Mouse (Mus musculus) left cerebral cortex, postnatal 4 days (tissue): ENCODE measurements around the gene Cbfa2t3. TPM values are rescaled to one million over a fixed set of nuclear protein-coding genes. Genes with fewer than 3 reads are reported as not detected.

Source experiments
- DNase-seq: peaks from one replicate; pipeline ENCODE4 v3.0.0-alpha.2; 2022
- intact Hi-C: fragments of 180-260 bp; cut with DNase I; formaldehyde crosslinking; loops from one replicate; pipeline ENCODE4 v1.15.1; 2025
- total RNA-seq, 2 experiments: library from RNA; stranded (reverse); gene quantifications; 2 replicates each; pipeline ENCODE4 v1.2.3; 2021

Cbfa2t3 gene
- 10 to 100 TPM; 20.7 to 20.8 TPM for total RNA-seq

DNA sequence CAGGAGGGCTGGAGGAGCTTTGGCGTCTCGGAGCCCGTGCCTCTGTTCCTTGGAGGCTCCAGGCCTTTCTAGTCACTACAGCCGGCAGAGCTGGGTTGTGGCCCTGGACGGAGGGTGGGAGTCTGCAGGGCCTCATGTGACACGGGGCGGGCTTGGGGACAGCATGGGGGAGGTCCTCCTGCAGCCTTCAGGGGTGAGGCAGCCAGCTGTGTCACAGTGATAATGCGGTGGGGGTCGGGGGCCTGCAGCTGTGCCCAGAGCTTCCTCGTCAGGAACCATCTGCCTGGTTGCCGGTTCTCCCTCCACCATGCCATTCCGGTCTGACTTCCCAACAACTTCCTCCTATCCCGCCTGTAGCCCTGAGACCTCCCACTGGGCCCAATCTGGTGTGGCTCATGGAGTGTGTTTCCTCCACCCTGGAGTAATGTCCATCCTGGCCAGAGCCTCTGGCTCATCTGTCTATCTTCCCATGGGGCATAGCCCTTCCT, at the start of gene Cbfa2t3:
Cbfa2t3 (minus strand) TSS at position 105 of the 488 bp plus-strand sequence.
- peak; percentile 47 for DNase-seq
- intact Hi-C loops: no loop called here

DNA sequence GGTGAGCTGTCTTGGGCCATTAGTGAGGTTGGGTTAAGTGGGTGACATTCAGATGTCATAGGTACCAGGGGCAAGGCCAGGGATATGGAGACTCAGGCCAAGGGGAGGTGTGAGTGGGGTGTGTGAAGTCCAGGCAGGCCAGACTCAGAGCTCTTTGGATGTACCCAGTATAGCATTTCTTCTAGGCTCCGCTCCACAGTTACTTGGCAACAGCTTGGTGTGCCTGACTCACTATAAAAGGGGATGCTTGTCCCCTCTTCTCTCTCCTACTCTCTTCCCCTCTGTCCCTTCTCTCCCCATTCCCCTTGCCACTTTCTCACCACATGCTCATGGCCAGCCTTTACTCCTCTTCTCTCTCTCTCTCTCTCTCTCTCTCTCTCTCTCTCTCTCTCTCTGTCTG, 48.9 kb upstream of the Cbfa2t3 start:
- DNase-seq: no peak
- intact Hi-C loops: no loop called here

DNA sequence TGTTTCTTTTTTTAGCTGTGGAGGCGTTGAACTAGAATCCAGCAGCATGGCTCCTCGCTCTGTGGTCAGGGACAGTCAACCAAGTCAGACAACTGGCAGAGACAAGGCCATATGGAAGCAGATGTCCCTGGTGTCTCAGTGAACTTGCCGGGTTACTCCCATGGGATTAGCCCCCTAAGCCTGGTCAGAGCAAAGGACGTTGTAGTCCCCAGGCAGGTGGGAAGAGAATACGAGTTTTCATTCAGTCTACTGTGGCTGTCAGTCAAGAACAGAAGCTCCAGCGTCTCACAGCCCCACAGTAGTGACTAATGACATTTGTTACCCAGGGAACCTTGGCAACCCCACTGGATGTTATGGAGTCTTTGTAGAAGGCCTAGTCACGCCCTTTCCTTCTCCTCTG, 47.5 kb upstream of the Cbfa2t3 start:
- no peak for DNase-seq
- intact Hi-C loops: no loop called here

DNA sequence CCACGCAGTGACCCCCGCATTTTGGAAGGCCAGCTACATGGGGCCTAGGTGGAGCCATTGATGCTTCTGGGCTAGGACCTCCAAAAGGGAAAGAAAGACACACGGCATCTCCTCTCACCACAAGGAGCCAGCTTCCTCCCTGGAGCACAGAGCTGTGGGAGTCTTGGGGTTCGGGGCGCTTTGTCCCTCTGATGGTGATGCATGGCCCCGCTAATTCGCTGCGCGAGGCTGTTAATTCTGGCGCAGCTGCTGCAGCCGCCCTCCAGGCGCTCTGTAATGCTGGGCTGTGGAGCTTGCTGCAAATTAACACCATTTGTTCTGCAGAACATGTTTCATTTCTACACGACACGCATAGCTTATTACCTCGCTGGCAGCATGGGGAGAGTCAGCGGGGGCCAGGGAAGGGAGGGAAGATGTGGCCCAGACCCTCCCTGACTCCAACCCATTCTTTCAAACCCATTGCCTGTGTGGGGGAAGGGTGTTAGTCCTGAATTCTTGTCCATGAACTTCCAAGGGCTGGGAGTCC, 46.9 kb upstream of the Cbfa2t3 start:
- no peak for DNase-seq
- intact Hi-C loops: no loop called here

DNA sequence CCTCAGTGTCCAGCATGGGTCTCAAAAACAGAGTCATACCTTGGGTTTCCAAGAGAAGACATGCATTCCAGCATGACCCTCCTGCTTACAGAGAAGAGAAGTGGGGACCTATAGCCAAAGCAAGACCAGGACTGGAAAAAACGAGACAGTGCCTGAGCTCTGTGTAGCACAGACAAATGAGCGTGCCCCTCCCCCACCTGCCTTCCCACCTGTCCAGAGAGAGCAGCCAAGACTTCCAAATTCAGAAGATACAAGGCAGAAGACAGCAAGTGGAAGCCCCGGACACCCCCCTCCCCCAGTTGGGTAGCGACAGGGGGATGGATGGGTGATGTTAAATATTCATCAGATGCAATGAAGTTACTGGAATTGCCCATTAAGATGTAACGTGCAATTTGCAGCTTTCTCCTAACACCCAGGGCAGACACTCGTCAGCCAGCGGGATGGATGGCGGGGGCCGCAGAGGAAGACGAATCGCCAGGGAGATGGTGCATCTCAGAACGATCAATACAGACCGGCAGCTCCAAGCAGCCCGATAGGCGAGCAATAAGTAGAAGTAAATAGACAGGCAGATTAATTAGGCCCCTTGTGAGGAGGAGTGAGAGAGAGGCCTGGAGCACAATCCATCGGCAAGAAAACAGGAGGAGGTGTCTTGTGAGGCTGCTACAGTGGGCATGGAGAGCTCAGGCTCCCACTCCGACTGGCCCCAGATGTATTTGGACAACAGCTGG, 46.3 kb upstream of the Cbfa2t3 start:
- DNase-seq: peak; percentile 45
- intact Hi-C loops: no loop called here

DNA sequence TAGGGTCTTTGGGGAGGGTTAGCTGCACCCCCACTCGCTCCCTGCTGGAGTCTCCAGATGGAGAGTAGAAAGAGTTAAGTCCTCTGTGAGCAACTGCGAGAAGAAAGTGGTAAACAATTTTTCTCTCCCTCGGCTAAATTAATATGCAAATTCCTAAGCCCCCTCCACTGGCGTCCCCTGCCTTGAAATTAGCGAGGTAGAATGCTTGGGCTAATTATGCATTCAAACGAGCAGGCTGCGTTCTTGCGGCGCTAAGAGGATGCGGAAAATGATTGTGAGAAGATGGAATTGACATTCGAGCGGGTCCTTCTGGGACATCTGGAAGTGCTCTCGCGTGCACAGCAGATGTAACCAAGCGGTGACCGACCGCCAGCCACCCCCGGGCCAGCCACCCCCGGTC, 43.6 kb upstream of the Cbfa2t3 start:
- DNase-seq: no peak

DNA sequence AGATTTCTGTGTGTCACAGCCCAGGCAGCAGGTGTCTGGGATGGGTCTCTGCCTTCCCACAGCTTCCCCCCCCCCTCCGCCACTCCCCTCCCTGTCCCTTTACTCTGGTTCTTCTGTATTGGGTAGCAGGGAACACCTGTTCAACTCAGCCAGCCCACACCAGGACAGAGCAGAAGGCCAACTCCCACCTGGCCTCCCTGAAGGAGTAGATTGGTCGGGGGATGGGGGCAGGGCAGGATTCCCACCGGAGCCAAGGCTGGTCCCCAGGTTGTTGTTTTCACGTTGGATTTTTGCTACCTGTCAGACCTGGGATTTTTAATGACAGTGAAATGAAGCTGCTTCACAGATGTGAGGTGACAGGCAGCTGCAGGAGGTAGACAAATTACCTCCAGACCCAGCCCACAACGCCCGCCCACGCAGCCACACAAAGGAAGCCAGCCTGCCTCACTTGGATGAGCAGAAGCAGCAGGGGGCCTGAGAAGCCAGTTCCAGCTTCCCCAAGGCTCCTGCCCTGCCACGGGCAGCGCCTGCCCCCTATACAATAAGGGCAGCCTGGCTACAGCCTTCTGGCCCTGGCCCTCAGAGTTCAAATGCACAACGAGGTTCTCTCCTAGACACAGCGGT, 40.3 kb upstream of the Cbfa2t3 start:
- DNase-seq: peak; percentile 70

More for the DNA sequence above, 43.6 kb upstream of the Cbfa2t3 start:
- intact Hi-C loops: no loop called here

DNA sequence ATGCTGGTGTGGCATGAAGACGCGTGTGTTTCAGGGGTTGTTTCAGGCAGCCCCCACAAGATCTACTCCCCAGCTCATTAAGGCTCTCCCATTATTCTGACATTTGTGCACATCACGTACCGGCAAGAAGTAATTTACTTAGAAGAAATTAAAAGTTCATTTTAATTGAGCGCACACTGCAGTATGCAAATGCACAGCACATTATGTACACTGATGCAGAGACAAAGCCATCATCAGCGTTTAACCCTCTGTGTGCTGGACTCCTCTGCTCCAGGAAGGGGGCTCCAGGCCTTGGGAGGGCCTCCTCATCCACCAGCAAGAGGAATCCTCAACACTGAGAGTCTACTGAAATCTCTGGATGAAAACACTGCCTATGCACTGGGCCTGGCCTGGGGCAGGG, 39.0 kb upstream of the Cbfa2t3 start:
- no peak for DNase-seq
- intact Hi-C loops: no loop called here

More for the DNA sequence above, 40.3 kb upstream of the Cbfa2t3 start:
- intact Hi-C loops: no loop called here

DNA sequence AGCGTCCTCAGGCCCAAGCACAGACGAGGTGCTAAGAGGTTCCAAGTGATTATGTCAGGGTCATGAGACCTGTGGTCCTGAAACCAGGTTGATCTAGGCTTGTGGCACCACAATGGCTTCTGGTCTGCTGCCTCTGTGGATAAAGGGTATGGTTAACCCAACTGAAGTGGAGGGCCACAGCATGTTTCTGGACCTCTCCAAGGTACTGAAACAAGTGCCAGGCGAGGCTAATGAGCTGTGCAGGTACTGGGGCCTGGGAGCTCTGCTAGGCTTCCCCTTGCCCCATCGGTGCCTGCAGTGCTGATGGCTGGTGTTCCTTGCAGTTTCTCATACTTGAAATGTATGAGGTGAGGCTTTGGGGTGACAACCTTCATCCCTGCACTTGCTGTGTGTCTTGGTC, 38.2 kb upstream of the Cbfa2t3 start:
- DNase-seq: no peak
- intact Hi-C loops: no loop called here

DNA sequence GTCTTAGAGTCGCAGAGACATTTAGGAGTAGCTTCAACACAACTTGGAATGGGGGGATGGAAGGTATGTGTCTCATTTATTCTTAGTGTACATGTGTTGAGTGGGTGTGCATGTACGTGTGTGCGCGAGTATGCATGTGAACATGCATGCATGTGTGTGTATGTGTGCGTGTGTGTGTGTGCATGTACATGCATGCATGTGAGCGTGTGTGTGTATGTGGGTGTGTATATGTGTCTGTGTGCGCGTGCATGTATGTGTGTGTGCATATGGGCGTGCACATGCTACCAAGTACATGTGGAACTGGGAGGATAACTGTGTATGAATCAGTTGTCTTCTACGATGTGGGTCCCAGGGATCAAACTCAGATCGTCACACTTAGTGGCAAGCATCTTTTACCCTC, 37.7 kb upstream of the Cbfa2t3 start:
- no peak for DNase-seq
- intact Hi-C loops: no loop called here

DNA sequence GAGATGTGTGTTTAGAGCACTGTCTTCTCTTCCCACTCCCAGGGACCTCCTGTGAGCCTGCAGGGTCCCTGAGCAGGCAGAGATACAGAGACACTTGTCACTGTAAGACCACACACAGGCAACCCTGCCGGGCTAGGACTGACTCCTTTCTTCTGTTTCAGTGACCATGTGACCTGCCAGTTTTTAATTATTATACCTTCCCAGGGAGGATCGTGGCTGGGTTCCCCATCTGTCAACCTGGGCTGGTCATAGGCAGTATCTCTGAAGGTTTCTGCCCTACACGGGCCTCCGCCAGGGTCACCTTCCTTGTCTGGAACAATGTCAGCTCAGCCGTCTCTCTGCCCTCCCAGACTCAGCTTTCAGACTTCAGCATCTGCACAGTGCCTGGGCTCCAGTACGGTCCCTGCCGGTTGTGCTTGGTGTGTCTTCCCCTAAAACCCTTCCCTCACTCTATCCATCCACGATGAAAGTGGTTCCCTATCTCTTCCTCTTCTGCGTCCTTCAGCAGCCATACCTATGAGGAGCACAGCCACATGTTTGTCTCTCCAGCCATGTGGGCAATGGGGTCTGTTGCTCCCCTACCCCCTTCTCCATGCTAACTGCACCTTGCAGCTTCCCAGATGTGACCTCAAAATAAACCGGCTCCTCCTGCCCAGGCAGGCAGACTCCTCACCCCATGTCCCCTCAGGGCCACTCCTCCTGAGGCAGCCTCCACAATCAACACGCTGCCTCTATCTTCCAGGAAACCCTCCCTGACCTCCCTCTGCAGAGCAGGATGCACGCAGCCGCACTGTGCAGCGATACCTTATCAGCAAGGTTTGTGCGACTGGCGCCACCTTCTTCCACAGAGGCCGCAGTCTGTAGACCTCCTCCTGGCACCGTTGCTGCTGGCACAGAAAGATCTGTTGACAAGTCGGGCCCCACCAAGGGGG, 36.9 kb upstream of the Cbfa2t3 start:
- intact Hi-C loops: no loop called here
- DNase-seq: peak; percentile 35

DNA sequence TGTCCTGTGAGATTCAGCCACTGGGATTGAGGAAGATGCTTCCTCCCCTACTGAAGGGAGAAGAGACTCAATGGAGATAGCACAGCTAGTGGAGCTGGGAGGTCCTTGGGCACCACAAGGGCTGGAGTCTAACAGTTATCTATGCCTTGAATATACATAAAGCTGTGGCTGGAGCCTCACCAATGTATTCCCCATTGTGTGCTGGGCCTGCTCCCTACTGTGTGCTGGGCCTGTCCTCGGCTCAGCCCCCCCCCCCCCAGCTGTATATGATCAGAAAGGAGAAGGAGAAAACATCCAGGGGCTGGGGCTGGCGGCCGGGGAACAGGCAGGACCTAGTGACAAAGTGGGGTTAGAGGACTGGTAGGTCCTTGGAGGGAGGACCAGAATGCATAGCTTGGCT, 36.2 kb upstream of the Cbfa2t3 start:
- intact Hi-C loops: no loop called here
- no peak for DNase-seq

DNA sequence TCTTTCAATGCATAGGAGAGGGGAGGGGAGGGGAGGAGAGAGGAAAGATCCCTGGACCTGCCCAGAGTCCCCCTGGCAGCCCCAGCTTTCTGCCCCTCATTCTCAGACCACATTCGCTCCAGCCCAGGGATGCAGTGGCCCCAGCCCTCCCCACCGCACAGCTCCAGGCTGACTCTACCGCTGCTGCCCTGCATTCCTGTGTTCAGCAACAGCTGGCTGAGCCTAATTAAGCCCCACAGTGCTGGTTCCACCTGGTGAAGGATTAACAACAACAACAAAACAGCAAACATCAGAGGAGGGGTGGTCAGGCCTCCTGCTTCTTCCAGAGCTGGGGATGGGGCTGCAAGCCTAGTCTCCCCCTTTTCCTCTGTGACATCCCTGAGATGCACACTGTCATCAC, 29.7 kb upstream of the Cbfa2t3 start:
- DNase-seq: no peak
- intact Hi-C loops: no loop called here

DNA sequence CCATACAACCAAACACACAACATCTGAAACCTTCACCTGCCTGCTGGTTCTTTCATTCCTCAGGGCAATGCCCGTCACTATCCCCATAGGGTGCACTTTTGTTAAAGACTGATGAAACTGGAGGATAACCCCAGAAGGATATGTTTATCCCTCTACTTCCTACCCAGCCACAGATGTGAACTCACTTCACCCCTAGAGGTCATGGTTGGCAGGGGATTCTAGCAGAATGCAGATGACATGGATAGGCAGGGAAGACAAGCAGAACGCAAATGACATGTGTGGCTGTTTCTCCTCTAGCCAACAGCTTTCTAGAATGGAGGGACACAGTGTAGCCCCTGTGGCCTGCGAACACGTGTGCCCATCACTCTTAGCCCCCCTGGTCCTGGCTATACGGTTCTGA, 28.5 kb upstream of the Cbfa2t3 start:
- no peak for DNase-seq
- intact Hi-C loops: no loop called here

DNA sequence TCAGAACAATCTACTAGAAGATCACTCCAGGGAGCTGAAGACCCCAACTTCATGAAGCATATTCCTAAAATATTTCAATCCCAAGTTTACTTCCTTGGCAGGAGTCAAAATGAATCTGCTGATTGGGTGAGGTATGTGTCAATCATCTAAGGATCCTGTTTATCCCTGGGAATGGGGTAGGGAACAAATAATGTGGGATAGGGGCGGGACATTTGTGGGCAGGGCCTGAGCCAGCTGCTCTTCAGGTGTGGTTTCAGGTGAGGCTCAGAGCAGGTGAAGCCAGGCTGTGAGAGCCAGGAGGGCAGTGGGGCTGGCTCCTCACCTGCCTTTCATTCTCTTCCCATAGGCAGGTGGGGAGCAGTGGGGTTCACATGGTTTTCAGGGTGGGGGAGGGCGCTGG, 27.9 kb upstream of the Cbfa2t3 start:
- intact Hi-C loops: no loop called here

DNA sequence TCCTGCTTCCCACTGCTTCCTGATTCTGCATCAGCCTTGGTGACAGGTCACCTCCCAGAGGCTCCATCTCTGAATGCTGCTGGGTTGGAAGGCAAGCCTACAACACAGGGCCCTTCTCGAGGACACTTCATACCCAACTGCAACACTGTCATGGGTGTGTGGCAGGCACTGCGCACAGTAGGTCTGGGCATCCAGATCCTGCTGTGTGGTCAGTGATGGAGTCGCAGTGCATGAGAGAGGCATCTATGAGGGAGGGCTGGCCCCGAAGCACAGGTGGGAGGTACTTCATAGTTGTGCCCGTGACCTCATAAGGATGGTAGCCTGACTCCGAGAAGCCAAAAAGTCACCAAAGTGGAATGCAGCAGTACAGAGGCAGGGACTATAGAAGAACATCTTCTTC, 26.3 kb upstream of the Cbfa2t3 start:
- DNase-seq: no peak
- intact Hi-C loops: no loop called here

More for the DNA sequence above, 27.9 kb upstream of the Cbfa2t3 start:
- DNase-seq: no peak

DNA sequence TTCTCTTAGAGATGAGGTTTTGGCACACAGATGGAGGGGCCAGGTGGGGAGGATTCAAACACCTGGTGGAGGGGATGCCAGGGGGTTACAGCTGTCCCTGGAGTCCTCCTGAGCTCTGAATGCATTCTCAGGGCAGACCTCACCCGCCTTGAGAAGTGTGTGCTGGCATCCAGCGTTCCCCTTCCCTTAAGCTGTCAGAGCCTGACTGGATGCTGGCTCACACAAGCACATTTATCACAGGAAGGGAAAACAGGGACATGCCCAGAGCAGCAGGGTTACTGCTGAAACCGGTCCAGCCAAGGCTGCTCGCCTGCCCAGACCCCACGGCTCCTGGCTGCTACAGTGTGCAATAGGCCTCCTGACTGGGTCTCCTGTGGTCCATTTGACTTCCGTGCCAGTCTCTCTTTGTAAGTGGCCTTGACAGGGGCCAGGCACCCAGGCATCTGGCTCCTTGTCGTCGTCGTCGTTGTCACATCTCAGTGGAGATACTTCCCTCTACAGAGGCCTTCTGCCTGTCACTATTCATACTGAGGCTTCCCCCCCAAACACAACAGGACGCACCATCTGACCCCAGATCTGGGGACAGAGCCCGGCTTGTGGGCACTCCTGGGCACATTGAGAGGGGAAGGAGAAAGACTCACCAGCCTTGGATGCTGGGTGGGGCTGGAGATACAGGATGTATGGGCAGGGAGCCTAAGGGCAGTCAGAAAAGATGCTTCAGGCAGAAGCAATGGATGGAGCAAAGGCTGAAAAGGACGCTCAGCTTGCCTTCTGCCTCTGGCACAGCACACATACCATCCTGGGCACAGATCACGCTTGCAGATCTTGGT, 22.1 kb upstream of the Cbfa2t3 start:
- intact Hi-C loops: no loop called here
- peak; percentile 80 for DNase-seq

DNA sequence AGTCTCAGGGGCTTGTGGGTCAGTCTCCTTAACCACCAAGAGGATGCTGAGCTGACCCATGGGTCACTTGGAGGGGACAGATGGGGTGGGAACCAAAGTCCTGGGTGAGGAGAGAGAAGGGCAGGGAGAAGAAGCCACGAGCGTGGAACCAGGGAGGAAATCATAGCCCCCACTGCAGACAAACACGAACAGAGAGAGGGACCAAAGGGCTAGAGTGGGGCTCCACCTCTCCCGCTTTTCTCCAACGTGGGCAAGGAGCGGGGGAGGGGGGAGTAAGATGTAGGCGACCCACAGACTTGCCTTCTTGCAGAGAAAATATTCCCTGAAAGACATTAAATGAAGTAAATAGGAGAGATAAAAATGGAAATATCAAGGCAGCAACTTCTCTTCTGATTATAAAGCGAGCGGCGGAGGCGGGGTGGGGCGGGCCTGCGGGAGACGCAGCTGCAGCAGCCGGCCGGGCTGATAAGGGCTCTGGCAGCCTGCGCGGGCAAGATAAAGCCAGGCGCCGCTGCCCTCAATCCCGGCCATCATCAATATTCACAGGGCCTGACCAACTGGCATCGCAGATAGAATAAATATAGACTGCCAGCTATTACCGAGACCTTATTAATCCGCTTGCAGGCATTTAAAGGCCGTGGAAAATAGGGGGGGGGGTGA, 21.3 kb upstream of the Cbfa2t3 start:
- DNase-seq: no peak
- intact Hi-C loops: no loop called here

DNA sequence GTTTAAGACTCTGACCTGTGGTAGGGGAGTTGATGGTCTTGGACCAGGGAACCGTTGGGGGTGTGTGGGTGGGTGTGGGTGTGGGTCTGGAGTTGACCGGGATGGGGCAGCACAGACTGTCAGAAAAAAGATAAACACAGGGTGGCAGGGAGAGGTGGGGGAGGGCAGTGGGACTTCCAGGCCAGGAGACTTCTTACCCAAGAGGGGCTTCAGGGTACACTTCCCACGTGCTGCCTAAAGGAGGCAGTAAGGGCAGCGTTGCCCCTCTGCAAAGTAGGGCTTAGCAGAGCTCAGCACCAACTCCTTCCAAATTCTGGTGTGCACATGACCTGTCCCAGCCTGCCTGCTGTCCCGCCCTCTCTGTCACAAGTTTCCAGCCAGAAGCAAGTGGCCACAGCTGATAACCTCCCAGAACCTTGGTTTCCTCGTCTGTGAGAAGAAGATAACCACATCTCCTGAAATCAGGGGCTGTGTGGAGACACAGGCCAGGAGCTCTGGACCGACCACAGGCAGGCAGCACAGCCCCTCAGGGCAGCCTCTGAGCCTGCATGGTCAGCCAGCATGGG, 20.7 kb upstream of the Cbfa2t3 start:
- DNase-seq: no peak
- intact Hi-C loops: no loop called here
